1 mouse cellular context compared by ENCODE assay signal in the genomic region with DNA sequence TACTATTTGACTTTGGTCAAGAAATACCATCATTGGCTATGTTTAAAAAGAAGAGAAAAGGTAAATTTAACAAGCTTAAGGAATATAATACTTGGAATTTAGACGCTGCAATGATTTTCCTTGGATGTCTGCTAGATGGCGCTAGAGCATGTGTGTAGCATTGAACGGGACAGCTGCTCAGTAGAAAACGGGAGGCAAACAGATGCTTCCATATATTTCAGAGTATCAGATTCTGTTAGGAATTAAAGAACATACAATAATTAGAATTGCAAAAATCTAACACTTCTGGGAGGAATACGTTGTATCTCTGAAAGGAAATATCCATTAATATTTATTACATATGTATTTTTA.
TF ChIP-seq lines count a peak whose summit lies in the region.

No protein-coding gene starts in this region.

TF ChIP-seq in CH12.LX, 34 proteins besides CTCF, POLR2A, EP300 and RAD21 (continued from another document):
- TF ChIP-seq IRF4 (IDR thresholded peaks at IDR 0.05; ENCODE audit: low read depth, low read length) = peak; percentile 34; the same call in 1 of the 2 replicates
